Mouse (Mus musculus) megakaryocyte, embryonic 14.5 days (primary cell): ENCODE results near the gene Ehd1.

ENCODE experiments used
- FLI1 ChIP-seq: IDR thresholded peaks from 2 replicates; pipeline ENCODE4 v1.6.1; 2012; ENCODE audit warnings: low read length, inconsistent platforms, mixed read lengths
- GATA1 ChIP-seq: IDR thresholded peaks from 3 replicates; pipeline ENCODE4 v1.6.1; 2012; ENCODE audit warnings: mixed read lengths, low read length, inconsistent platforms, borderline replicate concordance

GRCm38 (mm10) chr19:6307733-6308531 lies 31.4 kb downstream of the Ehd1 start:
- TF ChIP-seq GATA1 (no peak), FLI1 (no peak)
